Mouse (Mus musculus) heart, adult 2 months (tissue): Measurements from ENCODE around the gene Slc39a11.

Source experiments
- CTCF ChIP-seq: fragments of 200-600 bp; IDR thresholded peaks from 2 replicates; pipeline ENCODE4 v1.8.1; 2022; ENCODE audit warnings: antibody characterized with exemption, mild to moderate bottlenecking, moderate library complexity
- EP300 ChIP-seq: fragments of 200-500 bp; IDR thresholded peaks from 2 replicates; pipeline ENCODE4 v1.6.1; 2011; ENCODE audit warnings: low read depth, low read length, control low read depth; ENCODE audit not compliant: insufficient read depth

- TF ChIP-seq CTCF (no peak), EP300 (no peak)
Measured at GRCm38 (mm10) chr11:113687031-113687430, 37.2 kb upstream of the Slc39a11 start.
